Mouse (Mus musculus) erythroblast, embryonic 14.5 days (primary cell): Measurements from ENCODE around the gene Ptprn2.

Experiments
- GATA1 ChIP-seq: IDR thresholded peaks from 2 replicates; pipeline ENCODE4 v1.6.1; 2012; ENCODE audit warnings: low read length, inconsistent platforms, mixed read lengths
- TAL1 ChIP-seq: IDR thresholded peaks from 3 replicates; pipeline ENCODE4 v1.6.1; 2012; ENCODE audit warnings: low read length, inconsistent platforms, mixed read lengths

- TF ChIP-seq GATA1 (no peak), TAL1 (no peak)
These were observed 66.8 kb downstream of the Ptprn2 start for GRCm38 (mm10) chr12:116552306-116552705.
